Mouse (Mus musculus) kidney, postnatal 10 days (tissue): ENCODE results near the gene Tstd3.

ENCODE experiments used
- DNase-seq: peaks from one replicate; pipeline ENCODE4 v3.0.0; 2021; ENCODE audit warnings: mixed read lengths

The Tstd3 gene

DNA sequence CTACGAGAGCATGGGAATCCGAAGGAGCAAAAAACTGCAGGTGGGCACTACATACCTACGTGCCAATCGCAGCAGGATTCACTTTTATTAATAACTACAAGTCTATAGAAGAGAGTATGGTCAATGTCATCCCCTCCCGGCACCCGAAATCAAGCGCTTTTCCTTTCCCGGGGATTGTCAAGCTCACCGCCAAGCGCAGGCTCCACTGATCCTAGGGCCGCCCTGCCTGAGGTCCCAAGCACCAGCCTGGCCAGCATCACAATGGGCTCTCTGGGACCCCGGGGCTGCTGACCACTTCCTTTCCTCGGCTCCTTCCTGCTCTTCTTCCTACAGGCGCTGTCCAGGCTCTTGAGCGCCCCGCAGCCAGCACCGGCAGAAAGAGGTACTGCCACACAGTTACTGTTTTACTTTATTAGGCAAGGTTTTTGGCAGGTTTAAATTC lies at the start of gene Tstd3, which contains the start of gene Usp45:
Gene Tstd3 (minus strand): TSS at position 350 of the 442 bp plus-strand sequence.
Gene Usp45 (plus strand): TSS at position 294 of the 442 bp plus-strand sequence.
- peak; percentile 89 for DNase-seq

DNA sequence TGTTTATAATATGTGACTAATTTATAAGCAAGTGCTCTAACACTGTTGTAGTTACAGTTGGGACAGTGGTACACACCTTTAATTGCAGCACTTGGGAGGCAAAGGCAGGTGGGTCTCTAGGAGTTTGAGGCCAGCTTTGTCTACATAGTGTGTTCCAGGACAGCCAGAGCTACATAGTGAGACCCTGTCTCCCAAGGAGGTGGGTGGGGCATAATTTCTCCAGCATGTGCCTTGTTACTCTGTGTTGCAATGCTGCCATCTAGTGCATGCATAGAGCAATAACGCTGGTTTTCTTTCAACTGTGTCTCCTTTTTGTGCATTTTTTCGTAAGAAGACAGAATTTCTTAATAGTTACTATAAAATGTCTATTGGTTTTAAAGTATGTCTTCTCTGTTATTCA lies 47.0 kb upstream of the Tstd3 start:
- peak; percentile 48 for DNase-seq

DNA sequence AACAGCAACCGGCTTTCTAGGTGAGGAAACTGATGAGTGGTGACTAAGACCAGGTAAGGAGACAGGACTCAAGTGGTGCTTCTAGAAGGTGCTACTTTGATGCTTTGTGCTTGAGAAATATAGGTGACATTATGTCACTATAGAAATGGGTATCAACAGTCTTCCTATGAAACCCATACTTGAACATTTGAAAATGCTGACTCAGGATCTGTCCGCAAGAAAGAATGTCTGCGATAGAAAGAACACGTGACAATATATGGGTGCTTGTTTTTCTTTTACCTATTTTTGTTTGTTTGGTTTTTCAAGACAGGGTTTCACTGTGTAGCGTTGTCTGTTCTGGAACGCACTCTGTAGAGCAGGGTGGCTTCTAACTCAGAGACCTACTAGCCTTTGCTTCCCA lies 45.6 kb upstream of the Tstd3 start:
- no peak for DNase-seq

DNA sequence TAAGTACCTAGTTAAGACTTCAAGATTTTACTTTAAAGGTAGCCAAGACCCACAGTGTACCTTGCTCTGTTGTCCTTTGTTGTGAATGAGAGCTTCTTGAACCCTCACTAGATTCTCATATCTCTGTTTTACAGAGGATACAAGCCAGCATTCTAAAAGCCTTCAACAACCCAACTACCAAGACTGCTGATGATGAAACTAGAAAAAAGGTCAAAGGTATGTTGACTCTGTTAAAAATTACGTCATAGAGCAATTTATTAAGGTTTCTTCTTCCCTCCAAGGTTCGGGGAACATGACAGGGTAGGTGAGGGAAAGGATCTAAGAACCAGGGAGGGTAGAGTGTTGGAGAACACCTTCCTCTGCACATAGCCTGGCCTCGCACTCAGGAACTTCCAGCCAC lies 43.6 kb upstream of the Tstd3 start:
- DNase-seq: no peak

DNA sequence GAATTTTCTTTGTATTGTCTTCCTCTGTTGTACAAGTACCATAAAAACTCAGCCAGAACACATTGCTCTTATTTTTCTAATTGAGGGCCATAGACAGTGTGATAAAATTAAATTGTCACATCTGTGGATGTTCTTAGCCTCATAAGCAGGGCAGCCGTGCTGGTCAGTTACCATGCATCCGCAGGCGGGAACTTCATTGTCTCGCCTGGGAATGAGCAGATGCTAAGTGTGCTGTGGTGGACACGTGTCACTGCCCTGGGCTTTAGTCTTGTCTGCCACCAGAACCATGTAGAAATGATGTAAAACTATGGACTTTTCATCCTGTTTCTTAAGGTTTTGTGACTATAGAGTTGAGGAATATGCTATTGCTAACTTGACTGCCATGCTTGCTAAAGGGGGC lies 40.2 kb upstream of the Tstd3 start:
- DNase-seq: no peak

DNA sequence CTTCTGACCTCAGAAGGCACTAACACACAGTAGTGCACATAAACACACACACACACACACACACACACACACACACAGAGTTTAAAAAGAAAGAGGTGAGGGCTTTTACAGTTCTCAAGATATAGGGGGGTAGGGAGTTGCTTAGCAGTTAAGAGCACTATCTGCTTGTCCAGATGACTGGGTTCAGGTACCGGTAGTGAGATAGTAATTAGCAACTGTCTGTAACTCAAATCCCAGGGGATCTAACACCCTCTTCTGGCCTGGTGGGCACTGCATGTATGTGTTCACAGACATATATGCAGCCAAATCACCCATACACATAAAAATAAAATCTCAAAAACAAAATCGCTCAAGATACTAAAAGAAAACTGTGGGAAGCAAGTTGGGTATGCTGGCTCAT lies 34.6 kb upstream of the Tstd3 start:
- no peak for DNase-seq

DNA sequence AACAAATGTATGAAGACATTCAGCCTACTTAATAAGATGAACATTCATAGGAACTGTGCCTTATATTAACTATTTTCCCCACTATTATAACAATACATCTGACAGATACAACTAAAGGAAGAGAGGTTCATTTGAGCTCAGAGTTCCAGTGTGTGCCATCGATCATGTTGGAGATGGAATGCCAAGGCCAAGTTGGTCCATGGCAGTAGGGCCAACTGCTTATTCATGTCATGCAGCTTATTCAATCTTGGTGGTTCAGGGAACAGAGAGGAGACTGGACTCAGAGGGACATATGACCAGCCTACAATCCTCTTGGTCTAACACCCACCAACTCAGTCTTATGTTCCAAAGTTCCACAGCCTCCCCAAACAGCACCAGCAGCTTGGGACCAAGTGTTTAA lies 34.0 kb upstream of the Tstd3 start:
- no peak for DNase-seq

DNA sequence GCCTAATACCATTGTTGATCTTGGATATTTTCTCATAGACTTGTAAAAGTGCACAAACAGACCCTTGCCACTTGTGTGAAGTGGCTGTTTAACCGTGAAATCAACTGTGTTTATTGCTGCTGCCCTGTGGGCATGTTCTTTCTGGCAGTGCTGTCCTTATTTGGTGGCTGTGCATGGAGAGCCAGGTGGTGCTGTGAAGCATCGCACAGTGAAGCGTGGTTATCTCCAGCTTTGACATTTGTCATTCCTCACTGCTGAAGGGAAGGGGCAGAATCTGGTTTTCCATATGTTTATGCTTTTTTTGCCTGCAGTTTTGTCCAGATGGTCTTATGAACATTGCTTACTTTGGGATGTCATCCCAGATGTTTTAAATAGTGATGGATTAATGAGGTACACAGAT lies 26.6 kb upstream of the Tstd3 start:
- DNase-seq: no peak

DNA sequence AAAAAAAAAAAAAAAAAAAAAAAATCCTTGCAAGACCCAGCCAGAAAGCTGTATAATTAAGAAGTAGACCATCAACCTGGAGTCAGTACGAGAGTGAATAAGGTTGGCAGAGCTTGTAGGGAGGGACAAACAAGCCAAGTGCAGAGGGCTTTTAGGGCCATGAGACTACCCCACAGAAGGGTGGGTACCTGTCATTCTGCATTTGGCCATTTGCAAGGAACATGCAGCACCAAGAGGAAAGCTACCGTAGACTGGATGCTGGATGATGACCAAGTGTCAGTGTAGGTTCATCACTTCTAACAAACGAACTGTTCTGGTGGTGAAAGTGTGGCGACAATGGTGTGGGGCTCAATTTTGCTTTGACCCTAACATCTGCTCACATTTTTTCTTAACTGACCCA lies 22.8 kb upstream of the Tstd3 start:
- DNase-seq: no peak

DNA sequence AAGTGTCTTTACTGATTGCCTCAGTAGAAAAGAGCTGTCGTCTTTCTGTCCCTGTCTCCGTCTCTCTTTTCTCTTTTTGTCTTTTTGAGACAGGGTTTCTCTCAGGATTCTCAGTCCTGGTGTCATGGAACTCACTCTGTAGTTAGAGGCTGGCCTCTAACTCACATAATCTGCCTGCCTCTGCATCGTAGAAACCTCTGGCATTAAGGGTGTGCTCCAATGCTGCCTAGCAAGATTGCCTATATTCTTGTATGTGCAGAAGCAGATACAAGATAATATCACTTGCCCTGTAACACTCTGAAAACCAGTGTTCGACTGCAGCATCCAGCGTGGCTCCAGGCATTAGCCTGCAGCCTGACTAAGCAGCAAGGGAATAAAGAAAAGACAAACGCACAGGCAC lies 21.9 kb upstream of the Tstd3 start:
- no peak for DNase-seq

DNA sequence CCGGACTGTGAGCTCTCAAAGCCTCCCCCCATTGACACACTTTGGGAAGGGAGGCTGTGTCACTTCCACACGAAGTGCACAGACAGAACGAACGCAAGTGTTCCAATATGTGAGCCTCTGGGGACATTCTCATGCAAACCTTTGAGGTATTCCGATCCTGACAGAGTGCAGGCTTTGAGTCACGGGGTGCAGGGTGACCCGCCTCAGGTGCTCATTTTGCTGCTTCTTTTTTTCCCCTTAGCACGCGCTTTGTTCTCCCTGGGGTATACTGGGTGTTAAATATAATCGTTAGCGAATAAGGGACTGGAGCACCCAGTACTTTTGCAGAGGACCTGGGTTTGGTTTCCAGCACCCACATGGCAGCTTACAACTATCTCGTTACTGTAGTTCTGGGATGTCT lies 19.3 kb upstream of the Tstd3 start:
- DNase-seq: no peak

DNA sequence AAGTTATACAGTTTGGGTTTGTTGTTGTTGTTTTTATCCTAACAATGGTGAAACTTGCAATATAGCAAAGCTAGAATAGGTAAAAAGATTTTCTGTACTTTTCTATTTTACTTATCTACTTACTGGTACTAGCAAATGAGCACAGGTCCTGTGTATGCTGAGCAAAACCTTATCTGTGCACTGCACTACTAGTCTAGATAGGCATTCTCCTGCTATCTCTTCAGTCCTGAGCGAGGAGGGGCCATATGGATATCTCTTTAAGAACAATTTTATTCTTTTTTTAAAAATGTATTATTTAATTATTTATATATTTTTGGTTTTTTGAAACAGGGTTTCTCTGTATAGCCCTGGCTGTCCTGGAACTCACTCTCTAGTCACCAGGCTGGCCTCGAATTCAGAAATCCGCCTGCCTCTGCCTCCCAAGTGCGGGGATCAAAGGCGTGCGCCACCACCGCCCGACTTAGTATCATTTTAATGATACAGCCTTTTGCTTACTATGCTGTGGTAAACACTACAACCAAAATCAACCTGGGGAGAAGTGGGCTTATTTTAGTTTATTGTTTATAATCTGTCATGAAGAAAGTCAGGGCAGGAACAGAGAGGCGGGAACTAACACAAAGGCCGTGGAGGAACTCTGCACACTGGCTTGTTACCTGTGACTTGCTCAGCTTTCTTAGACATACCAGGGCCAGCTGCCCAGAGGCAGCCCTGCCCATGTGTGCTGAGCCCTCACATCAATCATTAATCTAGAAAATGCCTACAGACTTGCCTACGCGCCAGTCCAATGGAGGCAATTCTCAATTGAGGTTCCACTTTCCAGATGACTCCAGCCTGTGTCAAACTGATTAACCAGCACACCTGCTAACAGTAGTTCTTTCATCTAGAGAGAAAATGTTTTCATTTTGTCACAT lies 14.1 kb upstream of the Tstd3 start:
- peak; percentile 9 for DNase-seq

DNA sequence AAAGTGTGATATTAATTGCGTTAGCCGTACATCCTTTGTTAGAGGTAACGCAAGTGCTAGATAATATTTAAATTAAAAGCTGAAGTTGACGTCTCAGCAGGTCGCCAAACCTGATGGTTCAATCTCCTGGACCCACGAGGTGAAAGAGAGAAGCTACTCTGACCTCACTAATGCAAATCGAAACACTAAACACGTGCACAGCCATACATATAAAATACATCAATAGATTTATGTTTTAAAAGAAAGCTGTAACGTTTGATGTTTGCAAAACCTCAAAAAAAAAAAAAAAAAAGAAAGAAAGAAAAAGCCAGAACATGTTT lies 9.9 kb upstream of the Tstd3 start:
- no peak for DNase-seq

DNA sequence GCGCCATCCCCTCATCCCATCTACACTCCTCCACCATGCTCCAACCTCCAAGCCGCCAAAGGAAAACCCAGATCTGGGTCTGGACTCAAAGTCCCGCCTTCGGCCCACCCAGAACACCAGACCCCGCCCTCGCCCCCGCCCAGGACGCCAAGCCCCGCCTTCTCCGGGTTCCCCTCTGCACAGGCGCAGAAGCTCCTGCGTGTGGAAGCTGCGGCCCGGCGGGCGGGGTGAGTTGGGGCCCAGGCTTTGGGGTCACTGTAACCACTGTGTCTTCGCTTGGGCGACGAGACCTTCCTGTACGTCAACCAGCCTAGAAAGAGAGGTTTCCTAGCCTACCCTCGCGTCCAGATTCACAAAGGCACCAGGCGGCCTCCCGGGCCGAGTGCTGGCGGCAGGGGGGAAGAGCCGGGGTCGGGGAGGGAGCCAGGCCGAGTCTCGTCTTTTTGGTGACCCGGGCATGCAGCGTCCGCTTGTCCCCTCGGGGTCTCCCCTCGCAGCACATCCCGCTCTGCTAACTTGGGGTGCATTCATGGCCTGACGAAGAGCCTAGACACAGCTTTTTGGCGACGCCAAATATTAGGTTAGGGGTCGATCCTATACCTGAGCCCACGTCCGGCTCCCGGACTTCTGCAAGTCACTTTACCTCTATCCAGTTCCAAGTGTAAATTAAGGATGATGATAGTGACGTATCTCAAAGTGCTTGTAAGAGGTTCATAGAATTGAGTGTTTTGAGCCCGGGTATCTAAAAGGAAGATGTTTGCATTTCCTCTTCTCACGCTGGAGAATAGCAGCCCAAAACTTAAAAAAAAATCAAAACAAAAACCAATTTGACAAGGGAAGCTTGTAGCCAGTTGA lies 9.3 kb upstream of the Tstd3 start:
- peak; percentile 97 for DNase-seq

DNA sequence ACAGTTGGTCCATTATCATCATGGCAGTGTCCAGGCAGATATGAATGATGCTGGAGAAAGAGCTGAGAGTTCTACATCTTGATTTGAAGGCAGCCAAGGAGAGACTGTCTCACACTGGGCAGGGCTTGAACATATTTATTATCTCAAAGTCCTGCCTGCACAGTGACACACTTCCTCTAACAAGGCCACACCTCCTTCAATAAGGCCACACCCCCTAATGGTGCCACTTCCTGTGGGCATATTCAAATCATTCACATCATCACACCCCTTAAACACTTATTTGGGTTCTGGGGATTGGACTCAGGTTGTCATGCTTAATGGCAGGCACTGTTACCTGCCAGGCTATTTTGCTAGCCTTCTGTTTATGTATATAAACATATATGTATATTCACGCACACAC lies 5.3 kb upstream of the Tstd3 start:
- no peak for DNase-seq

DNA sequence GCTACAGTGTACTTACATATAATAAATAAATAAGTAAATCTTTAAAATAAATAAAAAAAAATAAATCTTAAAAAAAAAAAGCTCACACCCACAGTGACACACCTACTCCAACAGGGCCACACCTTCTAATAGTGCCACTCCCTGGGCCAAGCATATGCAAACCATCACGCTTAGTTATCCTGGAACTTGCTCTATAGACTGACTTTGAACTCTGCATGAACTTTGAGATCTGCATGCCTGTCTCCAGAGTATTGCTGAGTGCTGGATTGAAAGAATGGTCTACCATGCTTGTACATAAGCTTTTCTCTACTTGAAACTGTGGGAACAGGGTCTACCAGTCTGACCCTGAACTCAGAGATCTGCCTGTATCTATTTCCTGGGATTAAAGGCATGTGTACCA lies 4.1 kb upstream of the Tstd3 start:
- DNase-seq: no peak

DNA sequence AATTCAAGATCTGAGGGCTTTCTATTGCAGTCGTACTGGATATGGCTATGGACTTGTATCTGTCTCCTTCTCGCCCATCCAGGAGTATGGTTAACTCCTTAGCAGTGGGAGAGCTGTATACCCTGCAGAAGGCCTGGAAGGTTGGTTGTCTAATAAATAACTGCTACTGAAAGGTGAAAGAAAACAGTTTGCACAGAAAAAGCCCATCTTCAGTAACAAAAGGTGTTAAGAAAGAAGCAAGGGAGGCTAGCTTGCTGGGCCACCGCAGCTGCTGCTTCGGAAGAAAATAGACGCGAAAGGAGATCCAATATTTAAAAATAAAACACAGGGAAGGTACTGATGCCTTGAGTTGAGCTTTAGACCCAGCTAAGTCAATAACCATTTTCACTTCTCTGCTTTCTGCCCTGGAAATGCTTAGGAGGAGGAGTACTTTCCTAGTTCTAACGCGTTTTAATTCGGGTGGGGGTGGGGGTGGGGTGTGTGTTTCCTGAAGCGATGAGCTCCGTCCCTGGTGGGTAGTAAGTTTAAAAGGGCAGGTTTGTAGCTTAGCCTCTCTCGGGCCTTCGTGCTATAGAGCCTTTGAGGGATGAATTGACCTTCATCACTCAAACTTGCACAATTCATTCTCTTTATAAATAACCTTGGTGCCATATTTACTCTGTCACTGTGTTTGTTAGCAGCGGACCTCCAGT lies 695 bp downstream of the Tstd3 start:
- no peak for DNase-seq

DNA sequence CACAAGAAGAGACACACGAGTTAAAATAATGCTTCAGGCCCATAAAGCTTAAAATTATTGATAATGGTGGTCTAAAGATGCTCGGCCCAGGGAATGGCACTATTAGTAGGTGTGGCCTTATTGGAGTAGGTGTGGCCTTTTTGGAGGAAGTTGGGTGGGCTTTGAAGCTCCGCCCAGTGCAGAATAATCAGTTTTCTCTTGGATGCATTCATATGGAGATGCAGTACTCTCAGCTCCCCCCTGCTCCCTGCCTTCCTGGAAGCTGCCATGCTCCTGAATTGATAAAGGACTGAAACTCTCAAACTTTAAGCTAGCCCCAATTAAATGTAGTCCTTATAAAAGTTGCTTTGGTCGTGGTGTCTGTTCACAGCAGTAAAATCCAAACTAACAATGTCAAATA lies 3.2 kb downstream of the Tstd3 start:
- DNase-seq: no peak

DNA sequence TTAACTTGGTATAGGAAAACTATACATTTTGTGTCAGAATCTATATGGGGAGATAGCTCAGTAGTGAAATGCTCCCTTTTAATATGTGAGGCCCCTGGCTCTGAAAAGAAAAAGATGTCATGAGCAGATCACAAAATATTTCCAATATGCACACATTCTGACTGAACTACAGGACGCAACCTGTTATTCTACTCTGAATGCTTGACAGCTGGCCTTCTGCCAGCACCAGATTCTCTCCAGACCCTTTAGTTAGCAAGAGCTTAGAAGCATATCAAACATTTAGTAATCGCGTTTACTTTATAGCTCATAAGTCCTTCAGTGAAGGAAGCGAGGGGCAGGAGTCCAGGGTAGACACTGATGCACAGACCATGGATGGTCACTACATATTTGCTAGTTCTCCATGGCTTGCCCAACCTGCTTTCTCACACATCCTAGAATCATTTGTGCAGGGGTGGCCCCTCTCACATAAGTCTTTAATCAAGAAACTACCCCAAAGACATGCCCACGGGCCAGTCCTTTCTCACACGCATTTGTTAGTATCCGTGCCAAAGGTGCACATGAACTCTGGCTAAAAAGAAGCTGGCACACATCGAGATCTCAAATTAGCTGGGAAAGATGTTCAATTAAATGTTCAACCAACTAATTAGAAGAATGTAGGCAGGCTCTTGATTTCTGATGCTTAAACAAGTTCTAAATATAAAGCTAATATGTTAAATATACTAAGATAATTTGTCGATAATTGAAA lies 5.4 kb downstream of the Tstd3 start:
- DNase-seq: peak; percentile 12

DNA sequence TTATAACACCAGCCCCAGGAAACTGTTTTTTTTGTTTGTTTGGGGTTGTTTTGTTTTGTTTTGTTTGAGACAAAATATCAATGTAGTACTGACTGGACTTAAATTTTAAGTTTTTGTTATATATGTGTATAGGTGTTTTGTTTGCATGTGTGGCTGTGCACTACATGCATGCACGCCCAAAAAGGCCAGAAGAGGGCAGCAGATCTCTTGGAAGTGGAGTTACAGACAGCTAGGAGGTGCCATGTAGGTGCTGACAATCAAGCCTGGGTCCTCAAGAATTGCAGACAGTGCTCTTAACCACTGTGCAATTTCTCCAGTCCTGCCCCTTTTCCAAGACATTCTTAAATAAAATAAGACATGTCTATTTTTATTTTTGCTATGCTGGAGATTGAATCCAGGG lies 8.2 kb downstream of the Tstd3 start:
- DNase-seq: peak; percentile 9

DNA sequence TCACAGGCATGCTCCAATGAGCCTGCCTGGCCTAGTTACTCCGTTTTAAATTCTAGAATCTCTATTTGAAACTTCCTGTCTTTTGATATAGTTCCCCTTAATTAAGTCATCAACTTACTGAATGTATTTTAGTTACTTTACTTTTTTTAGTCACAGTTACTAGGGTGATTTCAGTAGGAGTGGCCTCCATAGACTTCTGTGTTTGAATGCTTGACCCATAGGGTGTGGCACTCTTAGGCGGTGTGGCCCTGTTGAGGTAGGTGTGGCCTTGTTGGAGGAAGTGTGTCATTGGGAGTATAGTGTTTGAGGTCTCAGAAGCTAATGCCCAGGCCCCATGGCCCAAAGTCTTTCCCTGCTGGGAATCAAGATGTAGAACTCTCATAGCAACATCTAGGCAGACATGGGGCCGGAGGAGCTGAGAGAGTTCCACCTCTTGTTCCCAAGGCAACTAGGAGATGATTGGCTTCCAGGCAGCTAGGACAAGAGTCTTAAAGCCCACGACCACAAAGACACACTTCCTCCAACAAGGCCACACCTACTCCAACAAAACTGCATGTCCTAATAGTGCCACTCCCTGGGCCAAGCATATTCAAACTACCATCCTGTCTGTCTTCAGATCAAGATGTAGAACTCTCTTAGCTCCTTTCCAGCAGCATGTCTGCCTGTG lies 11.8 kb downstream of the Tstd3 start:
- DNase-seq: no peak

DNA sequence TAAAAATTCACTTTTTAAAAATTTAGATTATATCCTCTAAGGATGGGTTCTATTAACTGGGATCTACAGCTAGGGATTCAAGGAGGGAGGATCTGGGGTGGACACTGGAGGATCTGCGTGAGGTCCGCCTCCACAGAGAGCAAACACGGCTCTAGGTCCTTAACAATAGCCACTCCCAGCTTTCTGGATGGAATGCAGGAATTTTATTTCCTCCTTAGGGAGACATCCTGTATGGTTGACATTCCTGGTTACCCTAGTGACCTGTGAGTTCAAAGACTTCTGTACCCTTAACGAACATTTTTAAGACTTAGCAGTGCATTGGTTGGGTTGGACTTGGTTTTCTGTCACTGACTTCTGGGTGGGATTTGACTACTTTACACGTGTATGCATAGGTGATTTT lies 21.3 kb downstream of the Tstd3 start:
- DNase-seq: no peak
